Mouse (Mus musculus) spleen, postnatal 36 days (tissue): ENCODE data around the gene Slc20a1.
A peak's percentile ranks its signal among the peaks of the same experiment; 100 is the strongest.

Source experiments
- DNase-seq, 2 experiments: peaks; one replicate each; pipeline ENCODE4 v3.0.0; 2022; ENCODE audit warnings: low spot score in 2 of 2, mixed read lengths in 1 of 2

Slc20a1 gene

DNA sequence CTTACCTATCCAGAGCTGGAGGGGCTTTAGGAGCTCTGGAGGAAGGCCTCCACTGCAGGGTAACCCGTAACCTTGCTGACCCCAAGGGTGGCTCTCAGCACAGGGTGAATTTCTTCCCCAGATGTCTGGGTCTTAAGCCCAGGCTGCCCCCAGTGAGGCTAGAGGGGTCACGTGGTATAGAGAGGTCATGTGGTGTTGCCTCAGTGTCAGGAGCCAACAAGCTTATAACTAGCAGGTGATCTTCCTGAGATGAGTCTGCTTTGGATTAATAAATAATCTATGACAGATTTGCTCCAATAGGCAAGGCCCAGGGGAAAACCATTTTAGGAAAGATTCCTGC is 55.0 kb downstream of the Slc20a1 start:
- DNase-seq = no peak

GRCm38 (mm10) chr2:129254076-129254475 is 55.5 kb downstream of the Slc20a1 start:
- DNase-seq = no peak

- peak; percentile 69 to 72 for DNase-seq
Measured at GRCm38 (mm10) chr2:129256006-129256405, 57.4 kb downstream of the Slc20a1 start.

GRCm38 (mm10) chr2:129258056-129258455 is 59.5 kb downstream of the Slc20a1 start:
- DNase-seq = no peak

DNA sequence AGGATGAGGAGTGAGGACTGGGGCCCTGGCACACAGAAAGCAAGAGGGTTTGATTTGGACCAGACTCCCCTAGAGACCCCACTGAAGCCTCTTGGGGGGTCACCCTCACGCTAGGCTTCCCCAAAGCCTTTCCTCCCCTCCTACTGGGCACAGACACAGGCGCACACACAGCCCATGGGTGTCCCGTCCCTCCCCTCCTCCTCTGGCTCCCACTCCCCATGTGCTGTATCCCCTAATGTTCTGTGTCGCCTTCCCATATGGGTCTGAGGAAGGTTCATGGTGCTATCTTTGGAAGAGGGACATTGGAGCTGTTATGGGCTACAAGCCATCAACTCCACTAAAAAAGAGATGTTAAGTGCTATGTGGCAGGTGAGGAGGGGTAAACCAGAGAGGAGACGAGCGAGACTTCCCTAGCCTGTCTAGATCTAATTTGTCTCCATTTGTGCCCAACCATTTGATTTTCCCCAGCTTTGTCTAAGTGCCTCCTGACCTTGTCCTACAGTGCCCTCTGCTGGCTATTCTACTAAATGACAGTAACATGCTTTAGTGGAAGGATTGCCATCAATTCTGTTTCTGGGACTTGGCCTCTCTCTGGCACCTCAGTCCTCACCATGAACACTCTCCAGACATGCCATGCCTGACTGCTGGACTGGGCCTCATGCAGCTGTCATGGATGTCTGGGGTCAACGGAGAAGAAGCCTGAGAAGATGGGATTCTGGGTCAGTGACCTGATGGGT is 60.1 kb downstream of the Slc20a1 start:
- peak; percentile 61 to 81 for DNase-seq

DNA sequence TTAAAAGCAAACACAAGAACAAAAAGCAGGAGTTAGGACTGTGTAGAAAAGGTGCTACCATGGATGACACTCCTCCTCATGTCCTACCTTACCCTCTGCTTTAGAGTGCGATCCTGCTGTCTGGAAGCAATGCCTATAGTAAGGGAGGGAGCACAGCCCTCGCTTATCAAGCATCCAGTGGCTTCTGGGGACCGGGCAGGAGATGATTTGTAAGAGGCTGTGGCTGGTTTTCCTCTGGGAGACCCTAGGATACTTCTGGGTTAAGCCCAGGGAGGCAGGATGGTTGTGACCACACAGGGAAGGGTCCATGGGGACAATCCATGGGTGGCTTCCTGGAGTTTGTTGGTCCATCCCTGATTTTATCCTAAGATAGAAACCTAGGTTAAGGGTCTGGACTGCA is 62.1 kb downstream of the Slc20a1 start:
- no peak for DNase-seq
